Mouse (Mus musculus): ENCODE results near the gene Ccdc81. TPM values are rescaled to one million over a fixed set of nuclear protein-coding genes. Genes with fewer than 3 reads are reported as not detected.
A peak's percentile ranks its signal among the peaks of the same experiment; 100 is the strongest.

Gene Ccdc81
- under 1 TPM; 0.25 to 0.28 TPM for total RNA-seq (2021)
- long read RNA-seq, experiment 1, partial matches to known transcripts, result 0 of 1 reads
- long read RNA-seq, experiment 1, other reads (novel, unspliced or antisense), result 0 of 1 reads
- long read RNA-seq, experiment 2, result 0 reads

DNA sequence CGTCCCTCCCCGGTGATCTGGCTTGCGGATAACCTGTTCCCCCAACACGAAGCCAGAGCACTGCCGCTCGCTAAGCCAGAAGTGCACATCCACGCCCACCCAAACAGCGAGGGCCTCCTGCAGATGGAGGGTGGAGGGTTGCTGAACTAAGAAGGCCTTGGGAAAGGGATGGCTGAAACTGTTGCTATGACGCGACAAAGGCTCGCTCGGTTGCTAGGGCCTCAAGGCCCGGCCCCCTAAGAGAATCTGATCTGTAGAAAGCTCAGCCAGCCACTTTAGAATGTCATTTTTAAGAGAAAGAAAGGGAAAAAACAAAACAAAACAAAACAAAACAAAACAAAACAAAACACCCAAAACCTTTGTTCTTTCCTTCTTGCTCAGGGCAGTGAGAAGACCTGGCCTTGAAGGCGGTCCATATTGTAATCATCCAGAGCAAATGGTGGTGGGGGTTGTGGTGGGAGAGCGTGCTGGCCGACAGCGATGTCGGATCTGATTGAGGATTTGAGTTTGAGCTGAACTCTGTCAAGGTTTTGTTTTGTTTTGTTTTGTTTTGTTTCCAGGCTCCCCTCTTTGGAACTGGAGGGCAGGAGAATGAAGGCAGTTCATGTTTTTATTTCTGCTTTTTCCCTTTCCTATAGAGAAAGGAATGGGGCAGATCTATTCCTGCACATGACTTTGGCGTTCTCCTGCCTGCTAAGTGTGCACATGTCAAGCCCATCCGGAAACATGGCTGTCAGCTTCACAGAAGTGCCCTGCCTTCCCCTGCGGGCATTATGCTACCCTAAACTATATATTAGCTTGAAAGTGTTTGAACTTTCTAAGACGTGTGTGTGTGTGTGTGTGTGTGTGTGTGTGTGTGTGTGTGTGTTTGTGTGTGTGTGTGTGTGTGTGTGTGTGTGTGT, at the start of gene Ccdc81:
Gene Ccdc81 (minus strand): TSS at position 188 of the 902 bp plus-strand sequence.
- no peak for DNase-seq (ENCODE audit: low spot score in 2 of 2)

DNA sequence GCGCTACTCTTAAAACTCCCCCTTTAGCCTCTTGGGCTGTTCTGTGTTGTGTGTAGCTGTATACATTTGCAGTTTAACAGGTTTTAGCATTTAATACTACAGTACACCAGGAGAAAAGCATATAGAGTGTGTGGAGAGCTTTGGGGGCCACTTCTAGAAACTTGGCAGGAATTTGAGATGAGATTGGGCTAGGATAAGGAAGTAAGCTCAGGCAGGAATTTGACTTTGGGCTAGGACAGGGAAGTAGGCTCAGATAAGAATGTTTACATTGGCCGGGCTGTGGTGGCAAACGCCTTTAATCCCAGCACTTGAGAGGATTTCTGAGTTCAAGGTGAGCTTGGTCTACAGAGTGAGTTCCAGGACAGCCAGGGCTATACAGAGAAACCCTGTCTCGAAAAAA, 46.0 kb upstream of the Ccdc81 start:
- DNase-seq (ENCODE audit: low spot score in 2 of 2), result no peak

DNA sequence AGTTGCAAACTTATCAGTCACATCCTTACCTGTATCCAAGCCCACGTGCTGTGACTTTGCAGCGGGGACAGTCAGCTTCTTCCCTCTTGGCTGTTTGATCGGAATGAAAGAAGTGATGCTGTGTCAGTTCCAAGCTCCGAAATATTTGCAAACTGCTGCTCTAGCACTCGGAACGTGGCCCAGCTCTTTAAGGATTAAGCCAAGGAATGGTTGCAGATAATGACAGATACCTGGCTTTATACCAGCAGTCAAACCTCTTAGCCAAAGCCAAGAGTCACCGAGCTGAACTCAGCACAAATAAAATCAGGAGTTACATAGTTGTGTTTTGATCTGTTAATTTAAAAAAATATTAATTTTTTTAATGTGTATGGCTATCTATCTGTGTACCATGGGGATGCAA, 44.6 kb upstream of the Ccdc81 start:
- DNase-seq (ENCODE audit: low spot score in 2 of 2), result no peak

DNA sequence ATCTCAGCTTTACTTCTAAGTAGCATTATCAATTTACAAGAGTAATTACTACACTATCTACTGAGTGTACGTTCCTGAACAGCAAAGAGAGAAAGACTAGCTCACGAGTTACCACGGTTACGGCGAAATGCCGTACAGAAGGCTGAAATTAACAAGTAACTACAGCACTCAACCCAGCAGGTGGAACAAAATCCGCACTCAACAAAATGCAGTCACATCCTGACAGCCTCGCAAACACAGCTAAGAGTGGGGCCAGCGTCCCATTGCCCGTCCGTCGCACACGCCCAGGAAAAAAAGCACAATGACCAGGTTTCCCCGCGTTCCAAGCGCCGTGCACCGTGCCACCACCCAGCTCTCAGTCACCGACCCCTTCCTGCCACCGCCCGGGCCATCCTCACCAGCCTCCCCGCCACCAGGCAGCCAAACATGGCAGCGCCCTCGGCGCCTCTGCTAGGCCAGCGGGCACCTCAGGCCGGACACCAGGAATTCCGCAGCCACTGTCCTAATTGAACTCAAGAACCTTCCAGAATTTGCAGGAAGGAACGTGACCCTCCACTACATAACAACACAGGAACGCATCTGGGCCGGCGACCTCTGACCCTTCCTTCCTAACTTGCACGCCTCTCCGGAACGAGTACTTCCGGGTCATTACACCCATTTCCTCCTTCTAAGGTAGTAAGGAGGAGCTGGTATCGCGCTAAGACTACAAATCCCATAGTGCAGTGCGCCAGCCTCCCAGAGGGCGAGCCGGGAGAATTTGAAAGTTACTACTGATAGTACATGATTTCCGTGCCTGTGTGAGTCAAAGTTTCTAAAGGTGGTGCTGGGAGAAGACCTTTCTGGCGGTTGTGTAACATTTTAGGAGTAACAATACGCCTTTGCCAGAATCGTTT, 37.4 kb upstream of the Ccdc81 start, which contains the start of gene Hikeshi:
Gene Hikeshi (minus strand): TSS at position 634 of the 893 bp plus-strand sequence.
- DNase-seq (ENCODE audit: low spot score in 2 of 2), result peak; percentile 66 to 85

DNA sequence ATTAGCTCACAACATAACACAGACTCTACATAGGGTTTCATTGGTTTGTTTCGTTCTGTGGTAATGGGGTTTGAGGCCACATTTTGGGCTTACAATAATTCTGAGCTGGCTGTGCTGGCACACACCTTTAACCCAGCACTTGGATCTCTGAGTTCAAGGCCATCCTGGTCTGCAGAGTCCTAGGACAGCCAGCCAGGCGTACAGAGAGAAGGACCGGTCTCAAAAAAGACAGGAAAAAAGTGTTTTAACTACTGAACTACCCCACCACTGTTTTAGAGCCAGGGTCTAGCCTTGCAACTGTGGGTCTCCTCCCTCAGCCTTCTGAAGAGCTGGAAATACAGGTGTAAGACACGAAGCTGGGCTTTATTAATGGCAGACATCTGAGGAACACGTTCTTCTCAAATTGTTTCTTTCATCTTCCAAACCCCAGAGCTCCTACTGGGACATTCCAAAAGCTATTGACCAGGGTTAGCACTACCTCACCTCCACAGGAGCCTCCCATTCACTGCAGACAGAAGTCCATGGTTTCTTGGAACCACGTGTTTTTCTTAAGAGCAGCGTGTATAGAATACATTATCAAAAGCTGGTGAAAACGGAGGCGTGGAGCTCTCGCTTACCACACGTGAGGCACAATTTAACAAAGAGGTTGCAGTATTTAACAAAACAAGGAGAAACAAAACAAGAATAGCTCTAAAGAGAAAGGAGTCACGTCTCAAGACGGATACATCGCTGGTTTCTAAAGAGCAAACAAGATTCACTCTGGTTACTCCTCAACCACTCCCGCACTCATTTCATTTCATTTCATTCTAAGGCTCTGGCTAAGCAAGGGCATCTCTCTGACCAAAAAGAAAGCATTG, 36.3 kb upstream of the Ccdc81 start:
- no peak for DNase-seq (ENCODE audit: low spot score in 2 of 2)

DNA sequence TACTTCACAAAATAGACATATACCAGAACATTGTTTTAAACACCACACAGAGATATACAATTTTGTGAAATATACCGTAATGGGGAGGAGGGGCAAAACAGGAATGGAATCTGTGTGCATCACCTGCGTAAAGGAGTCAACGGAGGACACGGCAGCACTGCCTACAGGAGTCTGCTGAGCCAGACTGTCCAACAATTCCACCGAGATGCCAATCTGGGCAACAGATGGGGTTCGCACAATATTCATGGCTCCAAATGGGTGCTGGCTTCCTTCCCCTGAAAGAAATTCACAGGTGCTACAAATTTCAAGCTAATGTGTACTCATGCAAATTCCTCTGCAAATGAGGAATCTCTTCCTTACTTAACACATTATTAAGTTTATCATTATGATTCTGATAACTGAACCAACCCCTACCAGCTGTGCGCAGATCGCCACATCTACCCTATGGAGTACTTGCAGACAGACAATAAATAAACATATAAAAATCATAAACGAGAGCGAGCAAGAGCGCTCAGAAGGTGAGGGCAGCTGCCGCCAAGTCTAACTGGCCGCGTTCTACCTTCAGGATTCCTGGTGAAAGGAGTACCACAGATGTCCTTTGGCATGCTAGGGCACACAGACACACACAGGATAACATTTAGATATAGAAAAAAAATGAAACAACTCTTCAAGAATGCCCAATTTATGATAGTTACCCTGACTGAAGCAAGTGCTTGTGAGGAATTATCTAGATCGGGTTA, 20.2 kb upstream of the Ccdc81 start:
- no peak for DNase-seq (ENCODE audit: low spot score in 2 of 2)

DNA sequence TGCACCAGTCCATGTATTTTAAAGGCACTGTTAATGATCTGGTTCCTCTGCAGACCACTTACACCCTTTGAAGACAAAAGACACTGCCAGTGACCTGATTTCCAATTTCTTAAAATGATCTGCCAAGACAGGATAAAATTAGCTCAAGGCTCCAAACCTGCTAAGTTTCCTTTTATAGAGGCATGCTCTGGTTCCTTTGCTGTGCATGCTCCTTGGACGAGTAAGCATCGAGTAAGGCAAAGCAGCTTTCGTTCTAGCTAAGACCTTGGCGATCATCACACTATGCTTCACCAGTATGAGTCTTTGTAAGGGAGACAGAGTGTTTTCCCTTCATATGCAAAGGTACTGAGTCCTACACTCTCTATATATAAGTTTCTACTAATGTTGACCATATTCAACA, 14.3 kb upstream of the Ccdc81 start:
- DNase-seq (ENCODE audit: low spot score in 2 of 2), result no peak

DNA sequence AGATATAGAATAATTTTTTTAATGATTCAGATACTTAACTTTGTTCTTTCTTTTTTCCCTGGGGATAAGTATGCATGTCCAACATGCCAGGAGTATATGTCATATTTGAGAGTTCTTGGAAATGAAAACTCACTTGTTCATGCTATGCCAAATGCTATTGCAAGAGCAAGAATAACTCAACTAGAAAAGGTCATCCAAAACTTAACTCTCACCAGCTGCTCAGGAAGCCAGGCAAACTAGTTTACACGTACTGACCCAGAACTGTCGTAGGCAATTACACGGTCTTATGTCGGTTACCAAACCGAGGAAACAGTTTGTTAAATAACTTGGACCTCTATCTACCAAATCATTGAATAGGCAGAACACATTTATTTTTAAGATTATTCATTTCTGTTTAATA, 13.3 kb upstream of the Ccdc81 start:
- DNase-seq (ENCODE audit: low spot score in 2 of 2), result no peak

DNA sequence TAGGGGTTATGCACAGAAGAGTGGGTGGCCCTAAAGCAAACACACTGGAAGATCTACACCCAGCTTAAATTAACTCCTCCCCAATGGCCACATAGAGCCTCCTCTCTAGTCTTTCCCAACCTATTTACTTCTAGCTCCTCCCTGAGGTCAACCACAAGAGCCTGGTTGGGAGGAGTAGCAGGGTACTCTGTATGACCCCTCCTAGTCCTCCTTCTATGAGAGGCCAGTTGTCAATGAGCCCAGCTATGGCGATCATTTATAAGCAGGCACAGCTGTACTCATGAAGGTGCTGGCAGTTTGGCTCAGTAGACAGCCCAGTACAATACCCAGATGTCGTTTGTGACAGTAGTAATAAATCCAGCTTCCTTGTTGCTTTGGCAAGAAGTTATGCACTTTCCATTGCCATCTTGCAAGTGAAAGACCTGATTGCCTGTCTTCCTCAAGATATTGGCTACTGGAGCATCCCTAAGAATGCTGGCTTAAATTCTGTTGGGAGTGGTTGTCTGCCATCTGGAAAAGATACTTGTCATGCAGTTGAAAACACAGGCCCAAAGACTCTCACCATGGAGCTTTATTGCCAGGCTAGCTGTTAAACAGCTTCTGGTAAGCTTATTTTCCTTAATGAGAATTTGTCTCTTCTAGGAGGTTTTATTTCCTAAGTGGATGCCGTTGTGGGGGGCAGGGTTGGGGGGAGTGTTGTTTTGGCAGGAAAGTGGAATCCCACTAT, 10.2 kb upstream of the Ccdc81 start:
- DNase-seq (ENCODE audit: low spot score in 2 of 2), result no peak

DNA sequence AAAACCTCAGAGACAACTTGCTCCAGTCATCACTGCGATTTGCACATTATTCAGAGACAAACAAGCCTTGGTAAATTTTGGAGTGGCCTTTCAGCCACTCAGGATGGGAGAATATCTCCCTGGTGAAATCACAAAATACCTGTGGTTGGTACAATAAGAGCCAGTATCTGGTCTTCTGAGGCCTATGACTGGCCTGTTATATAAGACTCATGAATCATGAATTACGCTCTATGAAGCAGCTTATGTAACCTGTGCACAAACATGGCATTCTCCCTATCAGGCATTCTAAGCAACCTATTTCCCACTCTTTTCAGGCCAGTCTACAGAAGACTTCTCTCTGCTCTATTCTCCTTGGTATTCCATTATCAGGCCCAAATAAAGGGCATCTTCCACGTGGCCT, 8.9 kb upstream of the Ccdc81 start:
- DNase-seq (ENCODE audit: low spot score in 2 of 2), result no peak

DNA sequence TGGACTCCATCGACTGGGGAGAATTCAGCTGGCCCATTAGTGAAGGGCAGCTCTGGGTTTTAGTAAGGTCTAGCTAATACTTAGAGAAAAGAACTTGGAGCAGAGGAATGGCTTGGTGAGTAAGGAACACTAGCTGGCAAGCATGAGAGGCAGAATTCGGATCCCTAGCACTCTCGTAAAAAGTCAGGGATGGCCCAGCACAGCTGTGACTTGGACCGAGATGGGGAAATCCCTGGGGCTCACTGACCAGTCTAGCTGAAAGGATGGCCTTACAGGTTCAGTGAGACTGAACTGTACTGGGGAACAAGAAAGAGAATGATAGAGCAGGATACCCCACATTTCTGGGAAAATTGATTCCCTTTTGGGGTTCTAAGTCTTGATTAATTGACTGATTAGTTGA, 6.3 kb upstream of the Ccdc81 start:
- DNase-seq (ENCODE audit: low spot score in 2 of 2), result no peak

DNA sequence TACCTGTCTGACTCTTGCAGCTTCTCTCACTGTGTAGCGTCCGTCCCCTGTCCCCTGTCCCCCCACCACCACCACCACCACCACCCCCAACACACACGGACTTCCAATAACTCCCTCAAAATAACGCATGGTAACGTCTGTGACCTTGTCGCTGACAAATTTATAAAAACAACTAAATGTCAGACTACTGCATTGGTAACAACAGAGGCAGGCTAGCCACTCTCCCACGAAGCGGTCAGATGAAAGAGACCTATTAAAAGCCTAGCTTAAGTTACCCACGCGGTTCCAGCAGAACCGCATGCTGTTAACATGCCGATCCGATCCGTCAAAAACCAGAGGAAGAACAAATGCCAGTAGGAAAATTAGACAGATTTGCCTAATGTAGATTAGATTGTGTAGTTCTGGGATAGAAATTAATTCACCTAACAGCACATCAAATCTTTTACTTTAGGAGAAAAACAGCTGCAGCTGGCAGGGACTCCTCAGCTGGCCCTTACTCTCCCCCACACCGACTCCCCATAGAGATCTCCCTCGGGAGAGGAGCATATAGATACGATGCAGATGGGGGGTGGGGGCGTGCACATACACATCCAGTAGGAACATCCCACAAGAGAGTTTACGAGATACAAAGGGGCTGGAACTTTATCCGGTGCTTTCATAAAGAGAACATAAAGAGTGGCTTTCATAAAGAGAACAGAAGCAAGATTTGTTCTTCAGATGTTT, 5.6 kb upstream of the Ccdc81 start:
- DNase-seq (ENCODE audit: low spot score in 2 of 2), result no peak

DNA sequence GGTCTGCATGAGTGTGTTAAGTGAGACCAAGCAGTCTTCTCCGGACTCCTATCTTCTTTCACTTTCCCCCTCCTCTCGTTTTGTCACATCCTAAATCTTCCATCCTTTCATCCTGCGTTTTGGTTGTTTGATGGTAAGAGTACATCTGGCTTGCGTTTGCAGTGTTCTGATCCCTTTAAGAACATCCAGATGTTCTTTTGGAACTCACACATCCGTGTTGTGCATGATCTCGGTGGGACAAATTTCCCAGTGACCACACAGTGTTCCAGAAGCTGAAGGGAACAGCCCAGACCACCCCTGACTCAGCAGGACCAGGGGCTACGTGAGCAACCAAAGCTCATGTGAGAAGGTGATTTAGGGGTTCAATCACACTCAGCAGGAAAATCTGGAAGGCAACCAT, 5.0 kb upstream of the Ccdc81 start:
- DNase-seq (ENCODE audit: low spot score in 2 of 2), result no peak

DNA sequence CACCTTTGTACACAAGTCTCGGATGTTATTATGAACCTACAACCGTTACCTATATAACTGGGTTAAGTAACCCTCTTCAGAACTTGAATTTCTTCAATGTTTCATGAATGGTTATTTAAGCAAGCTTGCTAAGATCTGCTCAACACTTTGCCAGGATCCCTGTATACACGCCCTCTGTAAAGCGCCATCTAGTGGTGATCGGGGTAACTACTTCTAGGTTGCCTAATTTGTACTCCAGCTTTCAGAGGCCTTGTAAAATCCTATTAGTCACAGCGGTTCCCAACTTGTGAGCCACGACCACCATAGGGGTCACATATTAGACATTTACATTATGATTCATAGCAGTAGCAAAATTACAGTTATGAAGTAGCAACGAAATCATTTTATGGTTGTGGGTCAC, 4.5 kb upstream of the Ccdc81 start:
- DNase-seq (ENCODE audit: low spot score in 2 of 2), result peak in 1 of 2 experiments; percentile 62

DNA sequence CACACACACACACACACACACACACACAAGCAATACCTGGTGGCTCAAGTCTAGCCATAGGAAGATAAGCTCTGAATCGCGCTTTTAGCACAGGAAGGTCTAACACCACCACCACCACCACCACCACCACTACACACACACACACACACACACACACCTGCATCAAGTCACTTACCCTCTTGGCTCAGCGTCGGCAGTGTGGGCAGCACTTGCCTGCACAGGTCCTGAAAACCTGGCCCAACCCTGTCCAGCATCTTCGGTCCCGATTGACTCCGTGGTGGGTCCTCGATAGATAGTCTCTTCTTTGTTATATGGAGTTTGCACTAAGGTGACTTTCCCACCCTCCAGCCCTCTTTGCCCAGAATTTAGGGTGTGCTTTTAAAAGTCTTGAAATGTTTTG, 422 bp downstream of the Ccdc81 start:
- DNase-seq (ENCODE audit: low spot score in 2 of 2), result no peak

DNA sequence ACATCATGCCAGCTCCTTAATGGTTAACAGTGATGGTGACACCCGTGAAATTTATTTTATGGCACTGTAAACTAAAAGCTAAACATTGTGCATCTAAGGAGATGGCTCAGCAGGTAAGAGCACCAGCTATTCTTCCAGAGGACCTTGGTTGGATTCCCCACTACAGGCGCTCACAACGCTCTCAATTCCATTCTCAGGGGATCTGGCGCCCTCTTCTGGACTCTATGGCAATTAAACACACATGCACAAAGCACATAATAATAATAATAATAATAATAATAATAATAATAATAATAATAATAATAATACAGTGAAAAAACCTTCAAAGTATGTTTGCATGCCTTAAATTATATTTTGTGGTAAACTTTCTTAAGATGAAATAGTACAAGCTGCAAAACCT, 11.6 kb downstream of the Ccdc81 start:
- DNase-seq (ENCODE audit: low spot score in 2 of 2), result no peak

DNA sequence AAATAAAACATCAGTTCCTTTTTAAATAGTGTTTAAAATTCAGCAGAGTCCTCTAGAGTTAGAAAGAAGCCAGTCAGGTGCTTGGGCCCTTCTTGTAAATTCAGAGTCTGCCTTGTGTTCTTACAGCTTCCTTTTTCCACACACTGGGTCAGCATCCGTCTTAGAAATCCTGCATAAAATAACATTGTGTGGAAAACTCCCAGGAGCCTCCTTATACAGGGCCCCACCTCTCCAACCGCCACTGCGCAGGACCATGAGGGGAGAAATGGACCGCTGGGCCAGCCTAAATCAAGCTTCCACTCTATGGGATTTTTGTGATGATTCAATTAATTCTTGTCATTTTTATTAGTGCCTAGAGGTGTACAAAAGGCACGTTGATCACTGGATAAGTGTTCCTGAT, 12.0 kb downstream of the Ccdc81 start:
- no peak for DNase-seq (ENCODE audit: low spot score in 2 of 2)

DNA sequence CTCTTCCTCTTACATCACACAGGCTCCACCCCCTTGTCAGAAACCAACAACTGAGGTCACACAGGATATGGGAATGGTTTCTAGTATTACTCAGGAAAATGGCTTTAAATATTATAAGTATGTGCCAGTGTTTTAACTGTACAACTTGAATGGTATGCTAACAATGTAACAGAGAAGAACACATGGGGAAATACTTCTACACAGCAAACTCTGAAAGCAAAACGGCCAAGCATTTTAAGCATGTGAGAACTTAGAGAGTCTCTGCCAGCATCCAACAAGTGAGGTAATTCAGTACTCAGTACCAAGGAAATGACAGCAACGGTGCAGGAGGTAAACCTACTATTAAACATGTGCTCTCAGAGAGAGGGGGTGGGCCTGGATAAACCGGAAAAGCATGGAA, 18.9 kb downstream of the Ccdc81 start:
- no peak for DNase-seq (ENCODE audit: low spot score in 2 of 2)

DNA sequence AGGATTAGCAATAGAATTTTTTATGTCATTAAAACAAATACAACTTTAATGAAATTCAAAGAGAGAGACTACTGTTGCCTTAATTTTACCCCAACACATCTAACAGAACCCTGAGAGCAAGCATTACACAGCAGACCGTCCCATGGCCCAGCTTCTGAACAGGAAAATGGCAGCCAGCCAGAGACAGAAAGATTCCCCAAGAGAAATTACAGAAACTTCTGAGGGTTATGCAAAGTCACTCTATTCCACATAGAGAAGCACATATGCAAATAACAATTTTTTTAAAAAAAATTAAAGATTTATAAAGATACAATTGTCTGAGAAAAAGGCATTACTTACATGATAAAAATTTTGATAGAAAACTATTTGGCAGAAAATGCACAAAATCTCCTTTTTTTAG, 23.7 kb downstream of the Ccdc81 start:
- no peak for DNase-seq (ENCODE audit: low spot score in 2 of 2)

All from adrenal gland, postnatal 4 days (tissue).